Mouse (Mus musculus): ENCODE measurements around the gene Crisp1.

Crisp1 gene

GRCm38 (mm10) chr17:40319062-40319461 is at the start of gene Crisp1:
Crisp1 (minus strand) TSS chr17:40319207.
- no peak for DNase-seq

- DNase-seq = no peak
These were observed 23.5 kb upstream of the Crisp1 start for GRCm38 (mm10) chr17:40342497-40343009.

GRCm38 (mm10) chr17:40285435-40285834 is 33.6 kb downstream of the Crisp1 start:
- DNase-seq = no peak

- DNase-seq = no peak
These were observed 43.5 kb downstream of the Crisp1 start for GRCm38 (mm10) chr17:40275519-40275918.

GRCm38 (mm10) chr17:40274906-40275470 is 44.0 kb downstream of the Crisp1 start:
- no peak for DNase-seq

GRCm38 (mm10) chr17:40252487-40252886 is 66.5 kb downstream of the Crisp1 start:
- DNase-seq = no peak

Measured in kidney, postnatal 25 days (tissue).